Mouse (Mus musculus) CD4-positive helper T cell, adult 2 months (primary cell): ENCODE measurements around the gene a.

Experiments used
- DNase-seq: peaks from one replicate; pipeline ENCODE4 v3.0.0-alpha.2; 2012; ENCODE audit warnings: low read depth, missing footprints, low spot score

The a gene

DNA sequence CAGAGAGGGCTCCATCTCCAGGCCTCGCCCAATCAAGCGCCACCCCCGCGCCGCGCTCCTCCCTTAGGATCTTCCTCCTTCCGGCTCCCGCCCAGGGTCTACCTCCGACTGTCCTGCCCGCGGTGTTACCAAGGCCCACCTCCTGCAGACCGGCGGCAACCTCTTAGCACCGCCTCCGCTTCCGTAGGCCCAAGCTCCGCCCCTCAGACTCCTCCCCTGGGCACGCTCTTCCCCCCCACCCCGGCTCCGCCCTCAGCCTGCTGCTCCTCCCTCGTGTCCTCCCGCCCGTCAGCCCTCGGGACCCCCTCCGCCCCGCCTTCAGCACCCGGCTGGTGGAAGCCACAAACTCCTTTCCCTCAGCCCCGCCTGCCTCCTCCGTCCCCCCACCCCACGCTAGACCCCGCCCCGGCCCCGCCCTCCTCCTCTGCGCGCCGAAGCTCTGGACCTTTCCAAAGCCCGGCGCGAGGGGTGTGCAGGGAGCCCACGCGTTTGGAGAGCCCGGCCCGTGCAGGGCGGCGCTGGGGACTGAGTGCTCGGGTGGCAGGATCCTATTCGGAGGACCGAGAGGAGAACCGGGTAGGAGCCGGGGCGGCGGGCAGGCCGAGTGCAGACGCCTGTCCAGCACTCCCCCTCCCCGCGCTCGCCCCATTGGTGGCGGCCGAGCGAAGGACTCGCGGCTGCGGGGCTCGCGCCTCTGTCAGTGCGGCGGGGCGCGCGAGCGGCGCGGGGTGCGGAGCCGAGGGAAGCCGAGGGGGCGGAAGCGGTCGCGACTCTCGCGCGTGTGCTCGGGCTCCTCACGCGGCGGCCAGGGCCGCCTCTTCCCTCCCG is at the start of gene a, which contains the start of gene Raly:
Gene a, plus strand, starts transcription at position 747 of the 828 bp plus-strand sequence.
Gene Raly, plus strand, starts transcription at position 441 of the 828 bp plus-strand sequence.
- peak; percentile 99 for DNase-seq

DNA sequence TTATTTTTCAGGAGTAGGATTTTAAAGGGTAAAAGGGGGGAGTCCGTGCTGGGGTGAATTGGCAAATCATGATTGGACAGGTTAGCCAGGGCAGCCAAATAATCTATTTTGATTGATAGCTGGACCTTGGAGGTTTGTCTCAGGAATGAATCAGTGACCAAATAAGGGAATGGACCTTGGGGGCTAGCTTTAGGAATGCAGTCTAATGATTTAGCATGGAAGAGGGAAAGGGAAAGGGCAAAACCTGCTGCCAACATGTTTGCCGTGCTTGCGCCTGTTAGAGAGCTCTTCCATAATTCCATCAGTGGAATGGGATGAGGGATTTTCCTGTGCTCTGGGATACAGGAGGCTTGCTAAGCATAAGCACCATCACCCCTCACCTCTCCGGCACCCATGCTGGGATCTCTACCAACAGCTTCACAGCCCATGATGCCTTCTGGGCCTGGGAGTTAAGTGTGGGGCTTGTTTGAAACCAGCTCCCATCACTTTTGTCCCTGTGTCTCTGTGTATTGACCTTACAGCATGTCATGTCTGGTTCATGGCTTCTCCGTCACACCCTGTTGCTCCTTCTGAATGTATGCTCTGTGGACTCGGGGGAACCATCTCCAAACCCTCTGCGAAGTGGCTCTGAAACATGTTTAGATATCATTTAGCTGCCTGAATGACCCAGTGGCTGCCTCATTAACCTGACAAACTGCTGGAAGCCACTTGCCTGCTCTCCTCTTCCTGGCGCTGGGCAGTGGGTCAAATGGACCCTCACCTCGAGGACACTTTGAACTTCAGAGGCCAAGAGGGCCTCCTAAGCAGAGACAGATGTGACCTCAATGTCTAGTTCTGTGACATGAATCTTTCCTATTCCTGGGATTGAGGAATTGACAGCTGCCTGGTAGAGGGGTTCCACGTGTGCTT is 48.0 kb upstream of the a start:
- DNase-seq, result no peak

DNA sequence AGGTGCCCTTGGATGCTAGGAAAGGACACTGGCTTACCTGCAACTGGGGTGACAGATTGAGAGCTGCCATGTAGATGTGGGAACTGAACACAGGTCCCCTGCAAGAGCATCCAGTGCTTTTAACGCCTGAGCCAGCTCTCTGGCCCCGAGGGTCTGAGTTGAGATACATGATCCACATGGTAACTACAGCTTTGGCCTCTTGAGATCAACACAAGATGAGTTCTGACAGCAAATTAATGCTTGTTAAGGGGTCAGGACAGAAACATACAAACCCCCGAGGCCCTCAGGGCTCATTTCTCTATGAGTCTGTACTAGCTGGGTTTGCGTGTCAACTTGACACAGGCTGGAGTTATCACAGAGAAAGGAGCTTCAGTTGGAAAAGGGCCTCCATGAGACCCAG is 47.3 kb upstream of the a start:
- DNase-seq, result no peak

DNA sequence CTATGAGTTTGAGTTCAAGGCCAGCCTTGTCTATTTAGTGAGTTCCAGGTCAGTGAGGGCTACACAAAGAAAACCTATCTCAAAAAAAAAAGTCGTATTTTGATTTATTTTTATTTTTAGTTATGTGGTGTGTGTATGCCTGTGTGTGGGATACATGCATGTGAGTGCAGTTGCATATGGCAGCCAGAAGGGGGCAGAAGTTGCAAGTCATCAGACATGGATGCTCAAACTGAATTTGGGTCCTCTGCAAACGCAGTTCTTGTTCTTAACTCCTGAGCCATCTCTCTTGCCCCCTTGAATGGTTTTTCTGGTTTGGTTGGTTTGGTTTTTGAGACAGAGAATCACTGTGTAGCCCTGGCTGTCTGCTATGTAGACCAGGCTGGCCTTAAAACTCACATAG is 42.8 kb upstream of the a start:
- no peak for DNase-seq

DNA sequence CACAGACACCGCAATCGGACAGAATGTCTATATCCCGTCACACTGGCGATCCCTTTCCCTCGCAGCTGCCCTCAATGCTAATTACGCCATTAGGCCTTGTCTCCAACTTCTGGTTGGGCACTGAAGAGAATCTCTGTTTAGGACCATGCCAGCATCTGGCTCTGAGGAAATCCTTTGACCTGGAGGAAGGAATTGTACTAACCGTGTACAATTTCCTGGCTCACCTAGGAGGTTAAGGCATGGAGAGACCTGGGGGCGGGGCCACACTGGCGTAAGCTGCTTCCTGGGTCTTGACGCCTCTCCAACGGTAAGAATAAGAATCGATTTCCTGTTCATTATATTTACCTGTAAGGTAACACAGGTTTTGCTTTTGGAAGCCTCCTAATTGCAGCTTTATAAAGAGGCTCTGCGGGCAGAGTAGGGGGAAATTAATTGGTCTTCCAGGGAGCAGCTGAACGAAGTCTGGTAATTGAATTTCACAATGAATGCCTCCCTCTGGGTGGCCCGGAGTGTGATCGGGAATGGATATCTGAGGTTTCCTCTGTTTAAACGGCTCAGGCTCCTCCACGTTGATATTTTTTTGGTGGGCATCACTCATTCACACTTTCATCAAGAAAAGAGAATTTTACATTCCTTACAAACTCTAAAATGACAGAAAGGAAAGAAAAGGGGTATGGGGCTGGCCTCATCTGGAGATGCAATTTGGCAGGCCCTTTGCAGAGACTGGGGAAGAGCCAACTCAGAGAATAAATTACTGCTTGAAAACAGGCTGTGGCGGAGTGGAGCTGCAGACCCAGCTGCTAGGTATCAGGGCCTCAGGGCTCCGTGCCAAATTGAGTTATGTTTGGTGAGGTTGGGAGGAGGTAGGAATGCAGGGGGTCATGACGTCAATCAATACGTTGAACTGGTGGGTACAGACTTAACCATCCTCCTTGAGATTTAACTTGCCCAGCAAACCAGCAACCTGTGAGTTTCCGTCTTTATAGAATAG is 41.9 kb upstream of the a start:
- DNase-seq, result no peak

DNA sequence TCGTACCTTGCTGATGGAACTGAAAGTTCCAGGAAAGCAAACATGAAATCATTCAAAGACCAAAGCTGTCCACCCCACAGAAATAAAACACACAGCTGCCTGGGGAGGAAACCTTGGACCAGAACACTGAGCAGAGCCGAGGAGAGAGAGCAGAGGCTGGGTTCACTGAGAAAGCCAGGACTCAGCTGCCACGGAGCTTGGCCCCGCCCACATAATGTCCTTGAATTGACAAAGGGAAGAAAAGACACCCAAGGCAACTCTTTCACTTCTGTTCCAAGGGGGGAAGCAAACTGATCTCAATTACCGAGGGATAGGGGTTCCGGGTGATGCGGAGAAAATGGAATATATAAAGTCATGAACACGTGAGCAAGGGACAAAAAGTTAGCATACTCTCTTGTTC is 39.3 kb upstream of the a start:
- DNase-seq, result no peak

DNA sequence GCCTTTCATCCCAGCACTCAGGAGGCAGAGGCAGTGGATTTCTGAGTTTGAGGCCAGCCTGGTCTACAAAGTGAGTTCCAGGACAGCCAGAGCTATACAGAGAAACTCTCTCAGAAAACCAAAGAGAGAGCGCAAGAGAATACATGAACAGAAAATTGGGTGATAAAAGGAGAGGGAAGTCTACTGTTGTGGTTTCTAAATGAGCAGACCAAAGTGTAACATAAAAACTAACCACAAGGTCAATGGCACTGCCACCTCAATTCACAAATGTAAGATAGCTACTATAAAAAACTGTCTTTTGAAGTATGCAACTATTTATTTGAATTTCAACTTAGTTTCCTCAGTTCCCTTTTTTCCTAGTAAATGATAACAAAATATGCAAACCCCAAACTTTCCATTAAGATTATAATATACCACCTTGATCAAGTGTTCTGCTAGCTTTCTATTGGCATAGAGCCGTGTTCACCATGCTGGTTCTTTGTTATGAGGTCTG is 37.1 kb upstream of the a start:
- peak; percentile 53 for DNase-seq

DNA sequence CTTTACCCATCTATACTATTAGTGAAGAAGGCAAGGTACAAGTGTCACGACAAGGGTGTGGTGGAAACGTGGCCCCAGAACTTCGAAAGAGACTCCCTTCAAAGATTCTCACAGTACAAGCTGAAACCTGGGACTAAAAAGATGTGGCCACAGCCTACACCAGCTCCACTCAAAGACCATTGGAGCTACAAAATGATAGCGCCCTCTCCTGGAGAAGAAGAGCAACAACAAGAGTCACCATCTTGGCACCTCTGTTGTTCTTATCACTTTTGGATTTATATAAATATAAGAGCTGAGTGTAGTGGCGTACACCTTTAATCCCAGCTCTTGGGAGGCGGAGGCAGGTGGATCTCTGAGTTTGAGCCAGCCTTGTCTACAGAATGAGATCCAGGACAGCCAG is 35.4 kb upstream of the a start:
- no peak for DNase-seq

DNA sequence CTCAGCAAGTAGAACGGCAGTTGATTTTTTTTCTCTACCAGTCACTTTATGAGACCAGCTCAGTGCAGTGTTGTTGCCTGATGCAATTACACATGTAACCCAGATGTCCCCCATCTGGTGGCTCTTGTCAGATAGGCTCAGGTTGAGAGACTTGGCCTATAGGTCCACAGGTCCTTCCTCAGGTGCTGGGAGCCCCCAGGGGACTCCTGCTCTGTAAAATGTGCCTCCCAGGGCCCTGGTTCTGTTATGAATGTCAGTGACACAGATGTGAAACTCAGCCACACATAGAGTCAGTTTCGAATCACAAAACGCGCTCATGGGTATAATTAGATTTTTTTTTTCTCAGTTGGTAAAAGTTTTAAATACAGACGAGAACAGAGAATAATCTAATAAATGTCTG is 33.5 kb upstream of the a start:
- no peak for DNase-seq

DNA sequence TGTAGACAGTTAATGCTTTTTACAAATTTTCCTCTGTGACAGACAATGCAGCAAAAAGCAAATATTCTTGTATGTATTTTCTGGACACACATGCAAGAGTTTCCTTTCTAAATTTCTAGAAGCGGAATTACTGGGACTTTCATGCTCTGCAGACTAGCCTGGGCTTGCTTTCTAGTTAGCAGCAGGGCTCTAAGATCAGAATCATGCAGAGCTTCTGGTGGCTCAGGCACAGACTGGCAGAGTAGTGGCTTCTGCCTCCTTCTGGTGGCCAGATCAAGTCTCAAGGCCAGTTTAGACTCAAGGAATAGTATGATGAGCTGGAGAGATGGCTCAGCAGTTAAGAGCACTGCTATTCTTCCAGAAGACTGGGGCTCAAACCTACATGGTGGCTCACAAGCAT is 32.7 kb upstream of the a start:
- no peak for DNase-seq

DNA sequence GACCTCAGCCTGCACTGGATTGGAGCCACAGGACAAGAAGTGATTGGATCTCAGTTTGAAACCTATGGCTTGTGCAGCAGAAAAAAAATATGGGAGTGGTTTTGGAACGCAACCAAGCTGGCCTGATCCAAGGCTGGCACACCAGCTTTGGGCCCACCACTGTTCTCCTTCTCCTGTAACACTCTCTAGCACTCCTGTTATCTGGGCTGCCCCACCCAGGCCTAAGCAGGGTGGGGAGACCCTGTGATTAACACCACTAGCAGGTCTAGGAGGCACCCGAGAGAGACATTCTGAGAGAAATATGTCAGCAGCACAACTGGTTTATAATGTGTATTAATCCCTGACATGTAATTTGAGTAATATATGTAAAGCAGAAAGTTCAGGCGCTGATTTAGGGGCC is 28.0 kb upstream of the a start:
- no peak for DNase-seq

DNA sequence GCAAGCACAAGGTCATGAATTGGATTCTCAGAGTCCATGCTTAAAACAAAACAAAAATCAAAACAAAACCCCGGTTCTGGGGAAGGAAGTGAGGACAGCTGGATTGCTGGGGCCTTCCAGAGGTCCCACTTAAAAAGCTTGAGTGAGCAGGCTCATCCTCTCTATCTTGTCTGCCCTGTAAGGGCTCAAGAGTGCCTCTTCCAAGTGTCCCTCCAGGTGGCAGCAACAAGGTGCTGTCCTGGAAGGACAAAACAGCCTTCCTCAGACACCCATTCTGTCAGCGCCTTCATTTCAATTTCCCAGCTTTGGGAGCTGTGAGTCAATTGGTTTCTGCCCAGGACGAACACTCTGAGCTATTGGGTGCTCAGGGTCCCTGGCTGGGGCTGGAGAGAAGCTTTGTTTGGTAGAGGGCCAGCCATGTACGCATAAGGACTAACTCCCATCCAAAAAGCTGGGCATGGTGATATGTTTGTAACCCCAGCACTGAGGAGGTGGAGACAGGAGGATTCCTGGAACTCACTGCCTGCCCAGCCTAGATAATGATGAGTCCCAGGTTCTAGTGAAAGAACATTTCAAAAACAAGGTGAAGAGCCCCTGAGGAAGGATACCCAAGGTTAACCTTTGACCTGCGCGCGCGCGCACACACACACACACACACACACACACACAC is 26.2 kb upstream of the a start:
- no peak for DNase-seq

DNA sequence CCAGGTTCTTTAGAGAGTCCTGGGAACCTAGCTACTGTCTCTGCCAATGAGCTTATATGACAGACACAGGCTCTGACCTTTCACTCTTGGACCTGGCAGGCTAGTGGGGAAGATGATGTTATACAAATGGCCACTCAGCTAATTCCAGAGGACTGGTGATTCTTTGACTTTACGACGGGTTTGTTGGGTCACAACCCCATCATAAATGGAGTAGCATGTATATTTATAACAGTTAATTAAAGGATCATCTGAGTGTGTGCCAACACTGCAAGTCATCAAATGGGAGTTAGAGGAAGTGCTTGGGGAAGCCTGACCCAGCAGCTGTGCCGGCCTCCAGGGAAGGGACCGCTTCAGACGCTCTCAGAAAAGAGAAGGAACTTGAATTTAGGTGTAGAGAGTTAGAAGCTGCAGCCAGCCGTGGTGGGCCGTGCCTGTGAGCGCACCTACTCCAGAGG is 25.6 kb upstream of the a start:
- no peak for DNase-seq

DNA sequence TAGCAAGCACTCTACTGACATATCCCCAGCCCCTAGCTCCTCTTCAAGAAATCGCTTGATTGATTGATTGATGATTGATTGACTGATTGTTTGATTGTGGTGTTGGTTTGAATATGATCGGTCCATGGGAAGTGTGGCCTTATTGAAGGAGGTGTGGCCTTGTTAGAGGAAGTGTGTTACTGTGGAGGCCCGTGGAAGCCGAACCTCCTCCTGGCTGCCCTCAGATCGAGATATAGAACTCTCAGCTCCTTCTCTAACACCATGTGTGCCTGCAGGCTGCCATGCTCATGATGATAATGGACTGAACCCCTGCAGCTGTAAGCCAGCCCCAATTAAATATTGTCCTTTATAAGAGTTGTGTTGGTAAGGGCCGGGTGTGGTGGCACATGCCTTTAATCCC is 24.2 kb upstream of the a start:
- DNase-seq, result no peak

DNA sequence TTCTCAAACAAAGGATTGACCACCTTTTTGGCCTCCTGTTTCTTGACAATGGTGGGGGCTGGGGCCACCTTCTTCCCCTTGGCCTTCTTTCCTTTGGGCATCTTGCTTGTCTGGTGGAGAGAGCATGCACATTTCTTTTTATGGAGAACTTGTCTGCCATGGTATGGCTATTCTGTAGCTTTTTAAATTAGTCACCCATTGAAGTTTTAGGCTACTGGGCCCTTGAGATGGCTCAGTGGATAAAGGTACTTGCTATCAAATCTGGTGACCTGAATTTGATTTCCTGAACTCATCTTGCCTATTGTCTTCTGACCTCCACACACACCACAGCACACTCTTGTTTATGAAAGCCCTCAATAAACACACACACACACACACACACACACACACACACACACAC is 21.3 kb upstream of the a start, which contains the start of gene Gm14214:
Gene Gm14214, minus strand, starts transcription at position 101 of the 400 bp plus-strand sequence.
- DNase-seq, result no peak

DNA sequence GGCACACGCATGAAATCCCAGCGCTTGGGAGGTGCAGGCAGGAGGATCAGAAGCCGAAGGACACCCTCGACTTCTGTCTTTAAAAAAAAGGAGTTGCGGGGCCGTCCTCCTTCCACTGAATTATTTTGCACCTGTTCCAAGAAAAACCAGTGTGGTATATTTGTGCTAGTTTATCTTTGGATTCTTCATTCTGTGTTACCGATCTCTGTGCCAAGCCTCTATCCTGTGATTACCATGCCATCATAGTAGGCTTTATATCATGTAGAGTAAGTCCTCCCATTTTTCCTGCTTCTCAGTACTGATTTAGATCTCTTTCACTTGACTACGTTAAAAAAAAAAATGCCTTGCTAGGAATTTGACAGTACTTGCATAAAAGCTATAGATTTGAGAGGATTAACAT is 19.6 kb upstream of the a start:
- DNase-seq, result no peak

DNA sequence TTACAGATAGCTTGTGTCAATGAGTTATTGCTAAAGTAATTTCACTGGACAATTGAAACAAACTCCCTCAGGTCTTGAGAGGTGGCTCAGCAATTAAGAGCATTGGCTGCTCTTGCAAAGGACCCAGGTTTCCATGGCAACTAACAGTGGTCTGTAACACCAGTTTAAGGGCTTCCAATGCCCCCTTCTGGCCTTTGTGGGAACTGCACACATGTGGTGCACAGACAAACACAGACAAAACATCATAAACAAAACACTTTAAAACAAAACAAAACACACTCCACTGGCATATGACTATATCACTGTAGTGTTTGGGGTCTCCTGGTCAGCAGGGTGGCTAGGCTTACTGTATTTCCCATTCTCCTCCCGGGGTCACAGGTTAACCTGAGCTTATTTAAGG is 17.2 kb upstream of the a start:
- peak; percentile 28 for DNase-seq

DNA sequence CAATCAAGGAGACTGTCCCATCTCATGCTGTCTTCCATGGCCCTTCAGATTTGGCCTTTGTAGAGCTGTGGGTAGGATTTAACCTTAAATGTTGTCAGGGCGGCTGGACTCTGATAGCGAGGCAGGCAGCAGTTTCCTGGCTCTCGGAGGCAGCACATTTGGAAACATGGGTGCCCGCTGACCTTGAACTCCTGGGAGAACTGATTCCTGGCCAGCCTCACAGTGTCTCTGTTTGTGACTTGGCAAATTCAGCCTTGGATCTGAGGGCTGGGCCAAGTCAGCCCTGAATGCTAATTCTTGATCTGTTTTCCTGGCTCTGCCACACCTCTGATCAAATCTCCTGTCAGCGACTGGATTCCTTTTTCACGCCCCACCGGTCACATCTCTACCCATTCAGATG is 14.7 kb upstream of the a start:
- DNase-seq, result no peak

DNA sequence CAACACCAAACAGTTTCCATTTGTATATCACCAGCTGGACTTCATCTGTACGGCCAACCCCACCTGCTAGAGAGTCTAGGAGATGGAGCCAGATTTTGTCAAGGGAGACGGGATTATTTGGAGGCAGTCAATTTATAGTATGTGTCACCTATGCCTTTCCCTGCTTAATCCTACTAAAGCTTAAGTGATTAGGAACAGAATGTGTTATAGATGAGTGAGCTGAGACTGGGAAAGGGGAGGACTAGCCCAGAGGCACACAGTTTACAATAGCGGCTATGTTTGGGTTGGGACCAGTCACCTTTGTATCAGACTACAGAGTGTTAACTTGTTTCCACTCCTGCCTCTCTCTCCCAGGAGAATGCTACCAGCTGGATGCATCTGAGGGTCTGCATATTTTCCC is 11.6 kb upstream of the a start:
- no peak for DNase-seq

DNA sequence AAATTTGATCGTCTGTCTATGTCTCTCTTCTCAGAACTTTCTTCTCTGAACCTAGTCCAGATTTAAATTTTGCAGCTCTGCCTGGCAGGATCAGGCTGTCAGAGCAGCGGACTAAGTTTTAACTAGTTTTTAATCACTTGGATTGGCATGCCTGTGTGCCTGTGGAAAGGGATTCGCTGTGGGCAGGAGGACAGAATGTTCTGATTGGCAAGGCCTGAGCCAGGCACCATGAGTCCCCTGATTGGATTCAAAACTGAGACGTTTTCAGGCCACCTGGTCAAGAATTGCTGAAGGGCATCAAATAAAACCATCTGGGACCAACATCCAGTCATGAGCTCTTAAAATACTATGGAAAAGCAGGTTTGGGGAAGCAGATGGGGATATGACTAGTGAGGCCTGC is 8.8 kb upstream of the a start:
- DNase-seq, result no peak
